Mouse (Mus musculus) C2C12 (cell line): ENCODE results near the gene Lgmn.

Experiments
- CEBPB ChIP-seq: IDR thresholded peaks from one replicate; pipeline ENCODE4 v1.6.1; 2011; ENCODE audit warnings: low read depth, mild to moderate bottlenecking, control low read depth, moderate library complexity
- CTCF ChIP-seq: IDR thresholded peaks from one replicate; pipeline ENCODE4 v1.5.1; 2011; ENCODE audit not compliant: control insufficient read depth, insufficient read depth, insufficient read length
- MAX ChIP-seq: IDR thresholded peaks from one replicate; pipeline ENCODE4 v1.6.1; 2011; ENCODE audit warnings: mild to moderate bottlenecking, control low read depth
- MYOG ChIP-seq: IDR thresholded peaks from one replicate; pipeline ENCODE4 v1.6.1; 2011; ENCODE audit not compliant: control insufficient read depth, insufficient read length; ENCODE audit errors: extremely low read depth
- USF1 ChIP-seq: IDR thresholded peaks from one replicate; pipeline ENCODE4 v1.6.1; 2011; ENCODE audit warnings: low read depth, mild to moderate bottlenecking, control low read depth, moderate library complexity

DNA sequence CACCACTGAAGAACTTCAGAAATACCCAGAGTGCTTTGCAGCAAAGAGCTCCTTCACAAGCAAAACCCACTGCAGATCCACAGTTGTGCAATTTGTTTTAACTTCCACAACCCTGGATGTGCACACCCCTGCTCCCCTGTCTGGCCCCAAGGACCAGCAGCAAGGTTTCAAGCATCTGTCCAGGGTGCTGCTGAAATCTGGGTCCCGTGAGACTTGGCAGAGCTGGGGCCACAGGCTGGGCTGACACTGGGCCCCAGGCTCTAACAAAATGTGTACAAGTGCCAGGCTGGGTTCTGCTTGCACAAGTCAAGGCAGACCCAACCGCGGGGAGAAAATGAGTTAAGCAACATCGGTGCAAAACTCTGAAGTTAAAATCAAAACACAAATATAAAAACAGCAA is 41.0 kb downstream of the Lgmn start:
- TF ChIP-seq CTCF, result no peak
- TF ChIP-seq MAX, result no peak
- TF ChIP-seq USF1, result no peak
- no peak for TF ChIP-seq MYOG
- no peak for TF ChIP-seq CEBPB
